Mouse (Mus musculus): ENCODE measurements around the gene Pias4. TPM values are rescaled to one million over a fixed set of nuclear protein-coding genes. Genes with fewer than 3 reads are reported as not detected.
A peak's percentile ranks its signal among the peaks of the same experiment; 100 is the strongest.
"Not testable (repeated sequence)": the region's sequence is repeated elsewhere in the genome, so short reads cannot be mapped to it uniquely, and the experiment has no call there.

Pias4 gene
- polyA plus RNA-seq, 1 experiment from 2014 or later = 48.6 TPM

DNA sequence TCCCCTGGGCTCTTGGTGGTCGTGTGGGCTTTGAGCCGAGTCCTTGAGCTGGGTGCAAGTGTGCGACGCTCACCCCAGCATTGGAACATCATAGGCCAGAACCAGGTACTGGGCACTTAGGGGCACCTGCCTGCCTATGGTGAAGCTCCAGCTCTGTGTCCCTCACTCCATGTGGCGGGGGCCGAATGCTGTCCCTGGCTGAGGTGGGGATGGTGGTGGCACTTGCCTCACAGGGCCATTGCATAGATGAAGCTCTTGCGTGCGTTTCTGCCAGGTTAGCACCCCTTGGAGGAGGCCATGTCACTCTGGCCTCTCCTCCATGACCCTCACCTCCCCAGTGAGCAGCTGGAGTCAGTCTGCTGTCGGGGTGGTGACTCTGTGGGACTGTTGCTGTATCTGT, 19.4 kb upstream of the Pias4 start:
- Histone ChIP-seq H3K27ac (no peak overlapping the region), H3K9me3 (replicated peaks) (no peaks in the 10 kb centered on the region), H3K36me3 (peaks cover 70% of the 10 kb centered on the region), H3K4me2 (no peak overlapping the region), H3K27me3 (no peaks in the 10 kb centered on the region), H3K4me3 (replicated peaks) (no peak overlapping the region), H3K9ac (no peak overlapping the region), H3K4me1 (peaks cover 37% of the 10 kb centered on the region)
- ATAC-seq (replicated peaks; ENCODE audit: low FRiP score) = no peak
- WGBS = 94% methylated on average over 9 of the region's 9 CpGs

DNA sequence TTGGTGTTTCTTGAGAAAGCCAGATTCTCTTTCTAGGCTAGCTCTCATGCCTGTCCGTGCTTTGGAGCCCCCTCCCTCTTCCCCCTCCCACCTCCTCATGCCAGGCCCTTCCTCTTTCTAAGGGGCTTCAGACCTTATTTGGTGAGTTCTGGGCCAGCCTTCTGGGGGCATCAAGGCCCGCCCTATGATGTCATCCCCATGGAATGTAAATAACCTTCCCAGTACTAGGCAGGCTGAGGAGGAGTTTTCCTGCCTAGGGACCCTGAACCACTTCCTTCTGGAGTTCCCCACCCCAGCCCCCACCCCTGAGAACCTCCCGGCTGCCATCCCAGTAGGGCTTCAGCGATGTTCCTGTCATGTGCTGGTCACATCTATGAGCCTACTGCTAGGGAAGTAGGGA, 17.0 kb upstream of the Pias4 start:
- Histone ChIP-seq H3K4me2 (0 out of 2 replicates have a peak overlapping the region, but pooled peaks have one; percentile 67), H3K27ac (peak overlapping the region; percentile 54), H3K9me3 (replicated peaks) (no peaks in the 10 kb centered on the region), H3K4me3 (replicated peaks) (no peak overlapping the region), H3K27me3 (no peaks in the 10 kb centered on the region), H3K4me1 (peaks cover 45% of the 10 kb centered on the region), H3K9ac (no peak overlapping the region), H3K36me3 (peaks cover 79% of the 10 kb centered on the region)
- WGBS = 39% methylated on average over 4 of the region's 4 CpGs
- ATAC-seq (replicated peaks; ENCODE audit: low FRiP score) = no peak

DNA sequence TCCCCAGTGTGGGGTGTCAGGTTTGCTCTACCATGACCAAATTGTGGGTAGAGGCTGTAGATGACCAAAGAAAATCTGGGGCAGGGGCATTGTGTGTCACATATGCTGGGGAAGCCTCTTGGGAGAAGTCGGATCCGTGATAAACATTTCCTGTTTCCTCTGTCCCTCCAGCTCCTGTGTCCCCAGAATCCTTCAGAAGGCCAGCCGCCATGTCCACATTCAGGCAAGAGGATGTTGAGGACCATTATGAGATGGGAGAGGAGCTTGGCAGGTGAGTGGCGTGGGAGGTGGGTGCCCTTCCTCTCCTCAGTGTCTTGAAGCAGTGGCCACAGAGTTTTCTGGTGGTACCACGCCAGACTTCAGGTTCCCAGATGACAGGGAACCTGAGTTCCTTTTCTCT, 16.1 kb upstream of the Pias4 start, which contains the start of gene 4930442H23Rik:
TSS of gene 4930442H23Rik (minus strand) at position 45 of the 400 bp plus-strand sequence.
- WGBS = 80% methylated on average over 5 of the region's 5 CpGs
- Histone ChIP-seq H3K9ac (peak within 1 kb of the TSS; percentile 63), H3K27ac (peak within 1 kb of the TSS; percentile 87), H3K4me1 (peaks cover 53% of the 10 kb centered on the region), H3K36me3 (peaks cover 82% of the 10 kb centered on the region), H3K4me2 (peak within 1 kb of the TSS; percentile 67), H3K9me3 (replicated peaks) (no peaks in the 10 kb centered on the region), H3K27me3 (no peaks in the 10 kb centered on the region), H3K4me3 (replicated peaks) (peak within 1 kb of the TSS; percentile 67)
- no peak for ATAC-seq (replicated peaks; ENCODE audit: low FRiP score)

DNA sequence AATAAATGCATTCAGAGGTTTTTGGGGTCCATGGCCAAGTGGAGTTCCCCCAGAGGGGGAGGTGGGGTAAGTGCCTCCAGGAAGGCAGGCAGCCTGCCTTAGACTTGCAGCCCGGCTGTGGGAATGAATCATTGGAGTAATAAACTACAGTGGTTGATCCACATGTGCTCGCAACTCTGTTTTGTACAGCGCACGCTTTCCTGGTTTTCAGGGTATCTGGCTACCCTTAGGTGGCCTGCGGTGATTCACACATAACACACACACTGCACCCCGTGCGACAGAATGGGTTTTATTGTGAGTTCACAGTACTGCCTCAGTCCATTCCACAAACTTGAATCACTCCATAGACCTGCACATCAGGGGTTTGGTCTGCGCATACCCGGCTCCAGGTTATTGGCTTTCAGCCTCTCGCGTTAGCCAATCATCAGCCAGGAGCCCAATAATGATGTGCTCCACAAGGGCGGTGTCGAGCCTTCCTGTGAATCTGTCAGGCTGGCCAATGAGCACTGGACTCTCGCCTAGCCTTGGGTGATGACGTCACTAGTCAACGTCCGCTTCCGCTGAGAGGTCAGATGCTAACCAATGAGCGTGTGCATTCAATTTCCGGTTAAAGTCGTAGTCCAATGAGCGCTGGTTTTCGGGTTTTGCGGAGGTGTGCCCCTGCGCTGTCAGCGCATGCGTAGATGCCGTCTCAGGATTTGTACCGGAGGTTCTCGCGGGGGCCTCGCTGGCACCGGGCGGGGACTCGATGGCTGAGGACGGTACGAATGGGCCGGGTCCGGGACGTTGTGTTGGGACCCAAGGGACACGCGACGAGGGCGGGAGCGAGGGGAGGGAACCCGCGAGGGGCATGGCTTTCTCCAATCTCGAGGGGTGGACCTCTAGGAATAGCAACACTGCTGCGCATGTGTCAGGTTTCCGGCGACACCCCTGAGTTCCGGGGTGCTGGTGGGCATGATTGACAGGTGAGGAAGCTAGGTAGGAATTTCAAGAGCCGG, 14.9 kb upstream of the Pias4 start, which contains the start of gene Dapk3:
TSS of gene Dapk3 (plus strand) at position 670 of the 998 bp plus-strand sequence.
- ATAC-seq (replicated peaks; ENCODE audit: low FRiP score) = peak; percentile 94
- 5% methylated on average over 53 of the region's 53 CpGs for WGBS
- peaks cover 65% of the 10 kb centered on the region for H3K4me1 ChIP-seq
- peak within 1 kb of the TSS; percentile 67 for H3K4me2 ChIP-seq
- no peaks in the 10 kb centered on the region for H3K27me3 ChIP-seq
- peak within 1 kb of the TSS; percentile 63 for H3K9ac ChIP-seq
- H3K9me3 ChIP-seq (replicated peaks) = no peaks in the 10 kb centered on the region
- H3K27ac ChIP-seq = peak within 1 kb of the TSS; percentile 87
- peaks cover 86% of the 10 kb centered on the region for H3K36me3 ChIP-seq
- H3K4me3 ChIP-seq (replicated peaks) = peak within 1 kb of the TSS; percentile 67

DNA sequence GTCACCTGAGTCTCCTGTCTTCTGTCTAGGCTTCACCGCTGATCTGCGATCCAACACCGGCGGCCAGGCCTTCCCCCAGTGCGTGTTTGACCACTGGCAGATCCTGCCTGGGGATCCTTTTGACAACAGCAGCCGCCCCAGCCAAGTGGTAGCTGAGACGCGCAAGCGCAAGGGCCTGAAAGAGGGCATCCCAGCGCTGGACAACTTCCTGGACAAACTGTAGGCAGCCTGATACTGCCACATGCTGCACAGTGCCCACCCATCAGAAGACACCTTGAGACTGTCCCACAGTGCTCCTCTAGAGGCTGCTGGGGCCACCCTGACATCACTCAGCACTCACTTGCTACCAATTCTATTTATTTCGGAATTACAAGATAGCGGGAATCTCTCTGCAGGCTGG, 14.1 kb upstream of the Pias4 start:
- Histone ChIP-seq H3K4me1 (peaks cover 67% of the 10 kb centered on the region), H3K4me3 (replicated peaks) (peak overlapping the region; percentile 67; the same call in 1 of the 2 replicates), H3K36me3 (peaks cover 81% of the 10 kb centered on the region), H3K27ac (peak overlapping the region; percentile 61)
- not testable (repeated sequence) for ATAC-seq (replicated peaks; ENCODE audit: low FRiP score); H3K4me2 ChIP-seq; H3K9ac ChIP-seq; H3K27me3 ChIP-seq; H3K9me3 ChIP-seq (replicated peaks)
- 83% methylated on average over 12 of the region's 12 CpGs for WGBS

DNA sequence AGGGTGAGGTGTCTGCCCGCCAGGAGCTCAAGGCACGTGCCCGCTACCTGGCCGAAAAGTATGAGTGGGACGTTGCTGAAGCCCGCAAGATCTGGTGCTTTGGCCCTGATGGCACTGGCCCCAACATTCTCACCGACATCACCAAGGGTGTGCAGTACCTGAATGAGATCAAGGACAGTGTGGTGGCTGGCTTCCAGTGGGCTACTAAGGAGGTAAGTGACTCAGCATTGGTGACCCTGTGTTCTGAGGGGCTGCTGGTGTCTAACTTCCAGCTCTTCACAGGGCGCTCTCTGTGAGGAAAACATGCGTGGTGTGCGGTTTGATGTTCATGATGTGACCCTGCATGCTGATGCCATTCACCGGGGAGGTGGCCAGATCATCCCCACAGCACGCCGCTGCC, 13.2 kb upstream of the Pias4 start:
- Histone ChIP-seq H3K36me3 (peaks cover 75% of the 10 kb centered on the region), H3K4me3 (replicated peaks) (no peak overlapping the region), H3K9ac (no peak overlapping the region), H3K27me3 (no peaks in the 10 kb centered on the region), H3K4me2 (no peak overlapping the region), H3K9me3 (replicated peaks) (no peaks in the 10 kb centered on the region), H3K4me1 (peaks cover 67% of the 10 kb centered on the region), H3K27ac (no peak overlapping the region)
- WGBS = 94% methylated on average over 13 of the region's 13 CpGs
- ATAC-seq (replicated peaks; ENCODE audit: low FRiP score) = no peak

DNA sequence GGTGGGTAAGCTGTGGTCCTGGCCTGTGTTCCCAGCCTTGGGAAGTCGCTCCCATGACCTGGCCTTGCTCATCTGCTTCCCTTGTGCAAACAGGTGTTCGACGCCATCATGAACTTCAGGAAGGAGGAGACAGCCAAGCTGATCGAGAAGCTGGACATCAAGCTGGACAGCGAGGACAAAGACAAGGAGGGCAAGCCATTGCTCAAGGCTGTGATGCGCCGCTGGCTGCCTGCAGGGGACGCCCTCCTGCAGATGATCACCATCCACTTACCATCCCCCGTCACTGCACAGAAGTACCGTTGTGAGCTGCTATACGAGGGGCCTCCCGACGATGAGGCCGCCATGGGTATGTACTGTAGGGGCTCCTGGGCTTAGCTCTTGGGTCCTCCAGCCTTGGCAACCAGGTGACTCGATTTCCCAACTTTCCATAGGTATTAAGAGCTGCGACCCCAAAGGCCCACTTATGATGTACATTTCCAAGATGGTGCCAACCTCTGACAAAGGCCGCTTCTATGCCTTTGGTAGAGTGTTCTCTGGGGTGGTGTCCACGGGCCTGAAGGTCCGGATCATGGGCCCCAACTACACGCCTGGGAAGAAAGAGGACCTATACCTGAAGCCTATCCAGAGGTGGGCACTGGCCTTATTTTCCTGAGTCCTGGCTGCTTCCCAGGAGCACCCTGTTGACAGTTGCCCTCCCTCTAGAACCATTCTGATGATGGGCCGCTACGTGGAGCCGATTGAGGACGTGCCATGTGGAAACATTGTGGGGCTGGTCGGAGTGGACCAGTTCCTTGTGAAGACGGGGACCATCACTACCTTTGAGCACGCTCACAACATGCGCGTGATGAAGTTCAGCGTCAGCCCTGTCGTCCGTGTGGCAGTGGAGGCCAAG, 12.0 kb upstream of the Pias4 start:
- no peak overlapping the region for H3K4me3 ChIP-seq (replicated peaks)
- 89% methylated on average over 32 of the region's 32 CpGs for WGBS
- ATAC-seq (replicated peaks; ENCODE audit: low FRiP score) = no peak

DNA sequence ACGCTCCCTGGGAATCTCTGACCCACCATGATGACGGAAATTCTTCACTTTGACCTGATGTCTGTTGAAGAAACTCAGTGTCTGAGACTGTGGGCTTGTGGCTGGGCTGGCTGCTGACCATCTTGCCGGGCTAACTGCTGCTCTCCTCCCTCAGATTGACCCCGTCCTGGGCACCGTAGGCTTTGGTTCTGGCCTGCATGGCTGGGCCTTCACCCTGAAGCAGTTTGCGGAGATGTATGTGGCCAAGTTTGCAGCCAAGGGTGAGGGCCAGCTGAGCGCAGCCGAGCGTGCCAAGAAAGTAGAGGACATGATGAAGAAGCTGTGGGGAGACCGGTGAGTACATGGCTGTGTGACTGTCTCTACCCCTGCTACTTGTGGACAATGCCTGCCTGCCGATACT, 11.2 kb upstream of the Pias4 start:
- WGBS = 89% methylated on average over 11 of the region's 11 CpGs
- Histone ChIP-seq H3K4me1 (peaks cover 74% of the 10 kb centered on the region), H3K4me2 (peak overlapping the region; percentile 83; the same call in 1 of the 2 replicates), H3K27ac (no peak overlapping the region), H3K27me3 (no peaks in the 10 kb centered on the region), H3K9me3 (replicated peaks) (no peaks in the 10 kb centered on the region), H3K9ac (peak overlapping the region; percentile 7; the same call in 1 of the 2 replicates), H3K36me3 (peaks cover 56% of the 10 kb centered on the region), H3K4me3 (replicated peaks) (0 out of 2 replicates have a peak overlapping the region, but pooled peaks have one; percentile 7)
- ATAC-seq (replicated peaks; ENCODE audit: low FRiP score) = no peak

More for the DNA sequence above, 12.0 kb upstream of the Pias4 start:
- H3K9me3 ChIP-seq (replicated peaks) = no peaks in the 10 kb centered on the region
- no peak overlapping the region for H3K4me2 ChIP-seq
- H3K36me3 ChIP-seq = peaks cover 63% of the 10 kb centered on the region
- H3K27ac ChIP-seq = 0 out of 2 replicates have a peak overlapping the region, but pooled peaks have one; percentile 4
- H3K27me3 ChIP-seq = no peaks in the 10 kb centered on the region
- no peak overlapping the region for H3K9ac ChIP-seq
- H3K4me1 ChIP-seq = peaks cover 74% of the 10 kb centered on the region

DNA sequence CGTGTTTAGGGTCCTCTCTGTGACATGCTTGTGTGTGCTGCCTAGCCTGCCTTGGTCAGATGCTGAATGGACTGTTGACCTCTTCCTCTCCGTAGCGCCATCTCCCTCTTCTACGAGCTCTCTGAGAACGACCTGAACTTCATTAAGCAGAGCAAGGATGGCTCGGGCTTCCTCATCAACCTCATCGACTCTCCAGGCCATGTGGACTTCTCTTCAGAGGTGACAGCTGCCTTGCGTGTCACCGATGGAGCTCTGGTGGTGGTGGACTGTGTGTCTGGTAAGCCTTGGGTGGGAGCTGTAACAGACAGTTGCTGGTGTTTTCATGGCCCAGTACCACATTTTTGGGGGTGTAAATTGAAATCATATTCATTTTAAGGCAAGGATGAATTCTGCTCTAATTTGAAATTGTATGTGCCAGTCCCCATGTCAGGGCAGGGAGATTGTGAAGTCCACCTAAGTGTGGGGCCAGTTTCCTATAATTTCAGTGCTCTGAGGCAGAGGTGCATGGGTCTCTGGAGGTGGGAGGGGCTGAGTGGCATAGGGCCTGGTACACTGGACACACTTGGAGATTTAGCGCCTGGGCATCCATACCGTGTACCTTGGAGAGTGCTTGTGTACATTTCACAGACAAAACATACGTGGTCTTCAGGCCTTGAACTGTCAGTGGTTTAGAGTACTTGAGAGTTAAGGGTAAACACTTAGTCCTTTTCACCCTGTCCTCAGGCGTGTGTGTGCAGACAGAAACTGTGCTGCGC, 10.4 kb upstream of the Pias4 start:
- H3K4me3 ChIP-seq (replicated peaks) = peak overlapping the region; percentile 80
- no peak for ATAC-seq (replicated peaks; ENCODE audit: low FRiP score)
- peaks cover 74% of the 10 kb centered on the region for H3K4me1 ChIP-seq
- peaks cover 52% of the 10 kb centered on the region for H3K36me3 ChIP-seq
- H3K9ac ChIP-seq = peak overlapping the region; percentile 91
- H3K27me3 ChIP-seq = no peaks in the 10 kb centered on the region
- H3K9me3 ChIP-seq (replicated peaks) = no peaks in the 10 kb centered on the region
- peak overlapping the region; percentile 83 for H3K4me2 ChIP-seq
- 58% methylated on average over 14 of the region's 14 CpGs for WGBS
- no peak overlapping the region for H3K27ac ChIP-seq

DNA sequence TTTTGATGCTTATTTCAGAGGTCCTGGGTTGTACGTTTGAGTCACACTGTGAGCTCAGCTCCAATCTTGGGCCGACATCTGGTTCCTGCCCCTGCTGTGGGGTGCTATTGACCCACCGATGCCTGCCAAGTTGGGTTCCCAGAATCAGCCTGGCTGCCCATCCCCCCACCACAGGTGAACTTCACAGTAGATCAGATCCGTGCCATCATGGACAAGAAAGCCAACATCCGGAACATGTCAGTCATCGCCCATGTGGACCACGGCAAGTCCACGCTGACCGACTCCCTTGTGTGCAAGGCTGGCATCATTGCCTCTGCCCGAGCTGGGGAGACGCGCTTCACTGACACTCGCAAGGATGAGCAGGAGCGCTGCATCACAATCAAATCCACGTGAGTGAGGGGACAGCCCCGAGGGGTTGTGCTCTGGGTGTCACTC, 9.8 kb upstream of the Pias4 start:
- ATAC-seq (replicated peaks; ENCODE audit: low FRiP score) = no peak
- peak overlapping the region; percentile 91 for H3K9ac ChIP-seq
- H3K36me3 ChIP-seq = peaks cover 52% of the 10 kb centered on the region
- 5% methylated on average over 16 of the region's 16 CpGs for WGBS
- peaks cover 80% of the 10 kb centered on the region for H3K4me1 ChIP-seq
- H3K27me3 ChIP-seq = no peaks in the 10 kb centered on the region
- peak overlapping the region; percentile 83 for H3K4me2 ChIP-seq
- H3K9me3 ChIP-seq (replicated peaks) = no peaks in the 10 kb centered on the region
- H3K4me3 ChIP-seq (replicated peaks) = peak overlapping the region; percentile 80
- peak overlapping the region; percentile 92 for H3K27ac ChIP-seq
